Mouse (Mus musculus) layer of hippocampus, postnatal 14 days (tissue): ENCODE data around the gene Faf2. TPM values are rescaled to one million over a fixed set of nuclear protein-coding genes. Genes with fewer than 3 reads are reported as not detected.
"Not testable (repeated sequence)": the region's sequence is repeated elsewhere in the genome, so short reads cannot be mapped to it uniquely, and the experiment has no call there.

Experiments used
- DNase-seq, 2 experiments: peaks; one replicate each; pipeline ENCODE4 v3.0.0; 2021 to 2022; ENCODE audit warnings: low spot score in 2 of 2, mixed read lengths in 1 of 2
- total RNA-seq, 2 experiments: library from RNA; stranded (reverse); gene quantifications; 2 replicates each; pipeline ENCODE4 v1.2.3; 2021

The Faf2 gene
- total RNA-seq, 2 experiments from 2014 or later: 54.6 to 59.7 TPM

DNA sequence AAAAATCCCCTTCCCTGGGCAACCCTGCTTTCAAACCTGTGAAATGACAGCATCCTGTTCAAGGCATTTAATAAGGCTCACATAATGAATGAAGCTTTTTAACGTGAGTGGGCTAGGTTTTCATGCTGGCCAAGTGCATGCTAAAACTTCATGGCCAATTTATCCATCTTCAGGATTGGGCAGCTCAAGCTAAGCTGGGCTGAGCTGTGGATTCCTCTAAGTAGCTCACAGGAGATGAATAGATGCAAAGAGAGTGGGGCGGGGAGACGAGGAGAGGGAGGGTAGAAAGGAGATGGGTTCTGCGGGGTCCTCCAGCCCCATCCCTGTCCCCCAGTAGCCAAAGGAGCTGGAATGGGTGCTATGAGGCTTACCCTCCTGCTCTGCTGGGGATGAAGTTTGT lies 17.4 kb upstream of the Faf2 start:
- DNase-seq: no peak

DNA sequence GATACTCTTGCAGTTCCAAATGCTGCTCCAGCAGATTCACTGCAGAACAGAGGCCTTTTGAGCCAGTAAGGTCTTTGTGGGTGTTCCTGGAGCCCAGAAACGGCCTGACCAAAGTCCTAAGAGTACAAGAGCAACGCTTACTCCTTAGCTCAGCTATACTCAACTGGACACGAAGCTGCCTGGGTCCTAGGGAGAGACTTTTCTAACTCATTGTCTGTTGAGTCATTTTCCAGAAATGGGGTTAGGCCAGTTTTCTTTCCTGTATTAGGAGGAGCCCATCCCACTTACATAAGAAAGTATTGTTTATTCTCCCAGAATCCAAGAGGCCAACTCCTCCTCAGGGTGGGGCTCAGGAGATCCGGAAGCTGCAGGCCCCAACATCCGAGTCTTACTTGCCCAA lies 16.2 kb upstream of the Faf2 start:
- DNase-seq: no peak

DNA sequence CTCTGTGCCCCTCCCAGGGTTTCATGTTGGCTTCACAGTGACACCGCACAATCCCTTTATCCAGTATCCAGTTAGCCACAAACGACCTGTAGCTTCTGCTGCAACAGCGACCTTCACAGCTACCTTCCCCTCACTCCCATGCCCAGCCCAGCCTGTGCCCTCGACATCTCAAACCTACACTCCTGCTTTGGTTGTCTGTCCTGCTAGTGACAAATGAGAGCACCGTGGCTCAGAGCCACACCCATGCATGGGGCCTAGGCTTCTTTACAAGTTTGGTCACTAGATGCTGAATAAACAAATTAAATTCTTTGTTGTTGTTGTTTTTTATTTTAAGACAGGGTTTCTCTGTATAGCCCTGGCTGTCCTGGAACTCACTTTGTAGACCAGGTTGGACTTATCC lies 14.4 kb upstream of the Faf2 start:
- no peak for DNase-seq

DNA sequence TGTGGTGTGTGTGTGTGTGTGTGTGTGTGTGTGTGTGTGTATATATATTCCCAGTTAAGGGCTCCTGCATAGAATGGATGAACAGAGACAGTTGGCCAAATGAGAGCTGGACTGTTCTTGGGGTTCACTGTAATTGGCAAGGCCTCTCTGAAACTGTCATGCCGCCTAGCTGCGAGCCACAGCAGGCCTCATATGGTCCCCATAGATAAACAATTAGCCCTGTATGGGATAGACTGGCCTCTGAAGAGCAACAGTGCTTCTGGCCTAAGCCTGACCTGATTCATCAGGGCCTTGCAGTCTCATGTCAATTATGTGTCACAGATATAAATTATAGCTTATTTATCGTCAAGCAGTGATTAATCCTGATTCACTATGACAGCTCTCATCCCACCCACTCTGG lies 13.6 kb upstream of the Faf2 start:
- DNase-seq: no peak

DNA sequence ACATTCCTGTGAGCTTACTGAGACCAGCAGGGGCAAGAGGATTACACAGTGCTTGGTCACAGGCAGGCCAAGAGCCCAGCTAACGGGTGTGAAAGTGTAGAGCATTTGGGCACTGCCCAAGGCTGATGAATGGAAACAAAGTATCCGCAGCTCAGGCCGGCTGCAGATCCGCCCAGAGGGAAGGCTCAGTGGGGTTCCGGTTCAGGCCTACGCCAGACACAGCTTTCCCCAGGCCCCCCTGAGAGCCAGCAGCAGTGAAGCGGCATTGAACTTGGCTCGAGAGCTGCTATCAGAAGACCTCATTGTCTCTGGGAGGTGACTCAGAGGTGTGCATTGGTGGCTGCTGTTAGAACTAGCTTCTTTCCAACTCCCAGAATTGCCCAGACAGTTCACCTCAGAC lies 12.9 kb upstream of the Faf2 start:
- peak in 1 of 2 experiments; percentile 46 for DNase-seq

DNA sequence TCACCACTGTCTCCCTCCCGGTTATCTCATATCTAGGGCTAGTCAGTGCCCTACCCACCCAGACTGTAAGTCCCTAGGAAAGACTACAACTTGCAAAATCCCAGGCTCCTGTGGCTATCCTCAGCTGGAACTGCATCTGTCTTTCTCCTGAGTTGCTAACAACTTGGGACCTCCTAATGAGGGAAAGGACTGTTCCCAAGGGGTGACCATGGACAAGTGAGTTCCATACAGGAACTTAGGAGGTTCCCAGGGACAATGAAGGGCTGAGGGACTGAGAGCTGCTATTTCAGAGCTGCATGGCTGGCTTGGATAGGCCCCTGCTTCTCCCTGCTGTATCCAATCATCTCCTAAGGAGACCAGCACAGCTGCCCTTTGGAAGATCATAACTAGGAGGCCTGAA lies 12.3 kb upstream of the Faf2 start:
- DNase-seq: no peak

DNA sequence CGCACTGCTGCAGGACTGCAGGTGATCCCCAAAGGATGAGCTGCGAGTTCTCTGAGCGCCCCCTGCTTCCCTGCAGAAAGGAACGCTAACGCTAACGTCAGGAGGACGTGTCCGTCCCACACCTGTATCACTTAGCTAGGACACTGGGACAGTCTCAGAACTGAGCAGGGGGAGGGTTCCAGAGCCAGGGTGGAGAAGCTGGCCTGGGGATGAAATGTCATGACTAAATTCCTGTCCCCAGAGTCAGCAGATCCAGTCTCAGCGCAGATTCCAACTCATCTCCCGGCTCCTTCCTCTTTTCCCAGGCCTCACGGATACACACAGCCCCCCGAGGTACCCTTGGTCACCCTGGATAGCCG lies 11.0 kb upstream of the Faf2 start:
- no peak for DNase-seq

DNA sequence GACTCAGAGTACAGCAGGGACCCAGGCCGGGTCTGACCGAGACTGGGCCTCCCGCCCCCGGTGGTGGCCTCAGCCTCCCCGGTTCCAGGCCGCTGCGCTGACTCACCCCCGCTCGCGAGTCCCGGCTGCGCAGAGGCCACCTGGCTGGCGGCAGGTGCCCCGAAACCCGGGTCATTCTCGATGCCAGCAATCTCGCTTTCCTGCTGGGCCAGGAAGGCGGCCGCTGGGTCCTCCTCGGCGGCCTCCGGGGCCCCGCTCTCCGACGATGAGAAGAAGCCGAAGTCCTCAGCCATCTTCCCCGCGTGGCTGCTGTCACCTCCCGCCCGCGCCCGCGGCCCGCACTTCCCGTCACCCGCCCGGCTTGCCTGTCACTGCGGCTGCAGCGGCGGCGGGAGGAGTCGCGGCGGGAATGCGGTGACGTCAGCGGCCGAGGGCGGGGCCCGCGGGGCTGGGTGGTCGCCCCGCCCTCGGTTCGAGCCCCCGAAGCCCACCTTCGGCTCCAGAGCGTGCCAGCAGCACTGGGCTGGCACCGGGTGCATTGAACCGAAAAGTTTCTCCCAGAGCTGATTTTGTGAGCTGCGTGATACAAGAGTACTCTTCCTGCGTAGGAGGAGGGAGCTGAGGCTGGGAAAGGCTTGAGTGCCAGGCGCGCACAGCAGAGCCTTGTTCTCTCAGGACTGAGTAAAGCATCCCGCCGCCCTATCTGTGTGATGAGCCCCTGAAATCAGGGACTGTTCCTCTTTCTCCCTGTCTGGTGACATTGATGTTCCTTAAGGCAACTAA lies 10.4 kb upstream of the Faf2 start, which contains the start of gene Cltb:
Gene Cltb, minus strand, starts transcription at position 373 of the 783 bp plus-strand sequence.
- peak; percentile 89 to 90 for DNase-seq

DNA sequence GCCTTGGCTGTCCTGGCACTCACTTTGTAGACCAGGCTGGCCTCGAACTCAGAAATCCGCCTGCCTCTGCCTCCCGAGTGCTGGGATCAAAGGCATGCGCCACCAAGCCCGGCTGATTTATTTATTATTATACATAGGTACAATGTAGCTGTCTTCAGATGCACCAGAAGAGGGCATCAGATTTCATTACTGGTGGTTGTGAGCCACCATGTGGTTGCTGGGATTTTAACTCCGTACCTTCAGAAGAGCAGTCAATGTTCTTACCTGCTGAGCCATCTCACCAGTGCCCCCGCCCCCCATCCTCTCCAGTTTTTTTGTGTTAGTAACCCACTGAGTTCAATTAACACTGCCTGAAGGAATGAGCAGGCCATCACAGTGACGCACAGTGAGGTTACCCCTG lies 8.4 kb upstream of the Faf2 start:
- DNase-seq: not testable (repeated sequence)

DNA sequence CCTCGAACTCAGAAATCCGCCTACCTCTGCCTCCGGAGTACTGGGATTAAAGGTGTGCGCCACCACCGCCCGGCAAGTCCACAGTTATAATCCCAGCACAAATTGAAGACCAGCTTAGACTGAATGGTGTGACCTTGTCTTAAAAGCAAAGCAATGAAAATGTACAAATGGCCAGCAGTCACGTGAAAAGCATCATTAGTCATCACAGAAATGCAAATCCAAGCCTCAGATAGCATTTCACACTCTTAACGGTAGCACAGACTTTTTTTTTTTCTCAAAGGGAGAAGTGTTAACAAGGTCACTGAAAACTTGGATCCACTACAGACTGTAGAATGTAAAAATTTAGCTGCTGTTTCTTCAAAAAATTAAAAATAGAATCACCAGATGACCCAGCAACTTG lies 5.3 kb upstream of the Faf2 start:
- DNase-seq: no peak

DNA sequence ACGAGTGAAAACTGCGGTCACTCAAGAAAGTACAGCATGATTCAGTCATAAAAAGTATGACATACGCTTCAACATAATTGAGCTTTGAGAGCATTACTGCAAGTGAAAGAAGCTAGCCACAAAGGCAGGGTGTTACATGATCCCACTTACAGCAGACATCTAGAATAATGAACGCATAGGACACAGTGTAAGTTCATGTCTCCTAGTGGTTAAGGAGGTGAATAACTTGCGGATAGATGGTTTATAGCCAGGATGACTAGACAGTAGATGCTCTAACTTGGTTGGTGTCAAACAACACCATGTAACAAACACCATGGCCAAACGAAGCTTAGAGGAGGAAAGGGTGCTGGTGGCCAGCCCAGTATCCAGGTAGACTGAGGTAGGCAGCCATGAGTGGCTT lies 4.6 kb upstream of the Faf2 start:
- no peak for DNase-seq

DNA sequence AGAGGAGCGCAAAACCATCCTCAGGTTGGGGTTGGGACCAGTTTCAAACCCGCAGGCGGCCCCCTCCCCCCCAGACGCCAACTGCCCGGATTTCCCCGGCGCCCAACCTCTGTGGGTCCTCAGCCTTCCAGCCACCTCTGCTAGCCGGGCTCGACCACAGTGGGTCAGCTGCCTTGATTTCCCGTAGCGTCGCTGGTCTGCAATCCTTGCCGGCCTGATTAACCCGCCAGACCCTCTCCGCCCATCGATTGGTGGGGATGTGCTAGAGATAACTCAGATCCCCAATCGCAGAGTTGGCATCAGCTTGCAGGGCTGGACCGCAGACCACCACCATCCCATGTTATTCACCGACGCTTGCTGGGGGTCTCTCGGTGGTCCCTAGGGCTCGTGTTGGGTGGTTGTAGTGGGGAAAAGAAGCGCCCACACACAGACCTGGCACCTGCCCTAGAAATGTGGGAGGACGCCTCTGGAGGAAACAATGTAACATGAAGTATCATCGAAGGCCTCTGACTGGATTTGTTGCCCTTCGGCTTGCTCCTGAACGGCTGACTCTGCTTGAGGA lies 457 bp downstream of the Faf2 start:
- DNase-seq: no peak

DNA sequence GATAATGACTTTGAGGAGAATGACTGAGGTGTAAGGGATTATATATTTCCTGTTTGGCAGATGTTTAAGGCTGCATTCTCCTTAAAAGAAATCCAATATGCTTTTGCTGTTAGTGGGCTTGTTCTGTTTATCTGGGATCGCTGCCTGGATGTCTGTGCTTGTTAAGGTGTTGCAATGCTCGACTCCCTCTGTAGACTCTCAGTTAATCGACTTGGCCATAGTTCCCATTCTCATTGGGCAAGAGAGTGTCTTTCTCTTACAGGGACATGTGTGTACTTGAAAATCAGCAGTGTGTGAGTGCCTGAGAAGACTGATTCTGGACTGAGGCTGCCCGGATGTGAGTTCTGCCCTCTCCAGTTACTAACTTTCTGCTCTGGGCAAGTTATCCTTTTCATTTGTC lies 7.5 kb downstream of the Faf2 start:
- no peak for DNase-seq

DNA sequence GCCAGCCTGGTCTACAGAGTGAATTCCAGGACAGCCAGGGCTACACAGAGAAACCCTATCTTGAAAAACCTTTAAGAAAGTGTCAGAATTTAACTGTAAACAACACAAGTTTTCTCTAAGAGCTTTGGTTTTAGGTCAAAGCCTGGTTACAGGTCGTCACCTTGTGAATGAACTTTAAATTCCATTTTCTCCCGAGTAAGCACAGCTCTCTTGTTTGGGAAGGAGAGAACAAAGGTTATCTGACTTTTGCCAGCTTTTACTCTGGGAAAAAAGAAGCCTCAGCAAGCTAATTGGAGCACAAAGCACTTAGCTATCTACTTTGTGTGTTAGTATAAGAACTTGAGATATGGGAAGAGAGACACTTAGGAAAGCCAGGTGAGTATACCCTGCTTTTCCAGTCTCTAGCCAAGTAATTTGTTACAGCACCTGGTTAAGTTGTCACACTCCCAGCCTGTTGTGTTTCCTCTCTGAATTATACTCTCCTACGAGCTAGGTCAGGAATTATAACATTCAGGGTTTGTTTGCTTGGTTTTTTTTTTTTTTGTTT lies 11.2 kb downstream of the Faf2 start:
- no peak for DNase-seq

DNA sequence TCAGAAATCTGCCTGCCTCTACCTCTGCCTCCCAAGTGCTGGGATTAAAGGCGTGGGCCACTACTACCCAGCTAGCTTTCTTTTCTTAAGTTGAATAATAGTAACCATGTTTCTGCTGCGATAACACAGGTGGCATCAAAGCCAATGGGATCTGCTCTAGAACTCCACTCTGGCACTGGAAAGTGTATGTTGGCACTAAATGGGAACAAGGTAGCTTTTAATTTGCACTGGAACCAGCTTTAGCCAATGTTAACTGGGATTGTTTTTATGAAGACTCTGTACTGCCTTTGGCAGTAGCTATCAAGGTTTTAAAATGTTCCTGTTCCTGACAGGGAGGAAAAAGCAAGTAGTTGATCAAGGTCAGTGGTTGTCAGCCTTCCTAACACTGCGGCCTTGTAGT lies 13.4 kb downstream of the Faf2 start:
- no peak for DNase-seq

DNA sequence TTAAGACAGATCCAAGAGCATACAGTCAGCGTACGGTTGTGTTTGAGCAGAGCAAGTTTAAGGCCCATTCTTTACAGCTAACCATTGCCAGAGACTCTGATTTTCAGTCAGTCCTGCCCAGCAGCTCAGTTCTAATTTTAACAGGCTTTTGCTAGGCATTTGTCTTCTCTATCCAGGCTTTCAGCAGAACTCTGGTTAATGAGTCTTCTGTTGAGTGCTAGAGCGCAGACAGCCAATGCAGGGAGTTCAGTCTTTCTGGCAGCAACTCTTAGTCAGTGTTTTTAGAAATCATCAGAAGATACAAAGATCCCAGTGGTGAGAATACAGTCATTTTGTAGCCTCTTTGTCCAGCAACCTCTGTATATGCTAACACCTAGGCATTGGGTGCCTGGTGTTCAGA lies 28.9 kb downstream of the Faf2 start:
- no peak for DNase-seq

DNA sequence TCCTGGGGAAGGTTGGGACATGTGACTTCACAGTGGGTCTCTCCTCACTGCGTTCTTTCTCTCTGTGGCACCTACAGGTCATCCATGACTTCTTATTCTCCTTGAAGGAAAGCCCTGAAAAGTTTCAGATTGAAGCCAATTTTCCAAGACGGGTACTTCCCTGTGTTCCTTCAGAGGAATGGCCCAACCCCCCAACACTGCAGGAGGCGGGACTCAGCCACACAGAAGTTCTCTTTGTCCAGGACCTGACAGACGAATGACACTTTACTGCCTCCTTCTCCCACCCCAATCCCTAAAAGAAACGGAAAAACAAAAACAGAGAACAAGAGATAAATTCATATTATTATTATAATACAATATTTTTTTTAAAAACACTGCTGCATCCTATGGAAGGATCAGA lies 39.3 kb downstream of the Faf2 start:
- no peak for DNase-seq

DNA sequence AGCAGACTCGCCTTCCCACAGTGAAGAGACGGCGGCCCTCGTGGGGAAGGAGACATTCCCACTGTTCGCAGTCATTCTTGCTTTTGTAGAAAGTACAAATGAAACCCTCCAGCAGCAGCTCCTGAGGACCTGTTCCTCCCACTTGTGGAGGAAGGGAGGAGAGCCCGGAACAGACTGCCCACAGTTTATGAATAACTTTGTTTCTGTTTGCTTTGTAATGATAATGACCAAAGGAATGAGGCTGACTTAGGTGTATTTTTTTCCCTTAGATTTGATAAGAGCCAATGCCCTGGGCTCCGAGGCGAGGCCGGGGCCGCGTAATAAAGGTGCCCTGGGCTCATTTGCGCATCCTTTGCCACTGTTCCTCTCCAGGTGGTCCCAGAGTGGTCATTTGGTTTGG lies 39.8 kb downstream of the Faf2 start:
- no peak for DNase-seq

DNA sequence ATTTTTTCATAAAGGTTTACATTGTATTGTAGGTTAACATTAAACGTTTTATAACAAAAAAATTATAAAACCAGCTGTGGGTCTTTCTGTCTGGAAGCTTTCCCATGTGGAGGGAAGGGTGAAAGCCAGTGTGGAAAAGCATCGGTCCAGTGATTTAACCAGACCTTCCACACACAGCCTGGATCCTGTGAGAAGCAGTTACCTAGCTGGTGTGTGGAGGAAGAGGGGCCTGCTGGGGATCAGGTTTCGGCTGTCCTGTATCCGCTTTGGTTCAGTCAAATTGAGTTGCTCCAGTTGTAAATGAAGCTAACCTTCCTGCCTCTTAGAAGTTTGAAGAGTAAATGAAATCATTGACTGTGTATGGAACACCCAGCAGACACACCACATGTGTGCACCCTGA lies 42.4 kb downstream of the Faf2 start:
- DNase-seq: no peak

DNA sequence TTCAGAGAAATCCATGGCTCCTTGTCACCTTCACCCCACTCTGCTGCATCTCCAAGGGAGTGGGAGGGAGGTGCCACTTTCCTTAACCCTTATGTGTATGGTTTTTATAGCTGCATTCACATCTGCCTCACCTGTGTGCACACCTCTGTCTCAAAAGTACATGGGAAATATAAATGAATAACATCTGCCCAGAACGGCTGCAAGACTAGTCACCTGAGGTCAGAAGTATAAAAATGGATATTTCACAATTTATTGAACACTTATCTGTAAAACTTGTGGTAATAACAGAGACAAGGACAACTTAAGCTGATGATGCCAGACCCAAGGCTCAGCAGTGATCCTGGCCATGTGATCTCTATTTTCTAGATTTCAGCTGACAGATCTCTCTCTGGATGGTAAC lies 42.9 kb downstream of the Faf2 start:
- no peak for DNase-seq

DNA sequence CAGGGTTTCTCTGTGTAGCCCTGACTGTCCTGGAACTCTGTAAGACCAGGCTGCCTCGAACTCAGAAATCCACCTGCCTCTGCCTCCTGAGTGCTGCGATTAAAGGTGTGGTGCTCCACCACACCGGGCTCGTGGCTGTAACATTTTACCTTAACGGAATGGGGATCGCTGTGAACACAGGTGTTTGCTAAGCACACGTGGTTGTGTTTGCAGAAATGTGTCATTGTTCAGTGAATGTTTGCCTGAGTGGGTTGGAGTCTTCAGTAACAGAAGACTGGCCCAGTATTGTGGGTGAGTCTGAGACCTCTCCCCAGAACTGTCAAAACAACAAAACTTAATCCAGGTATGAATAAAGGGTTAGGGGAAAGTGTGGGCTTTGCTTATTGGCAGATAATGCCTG lies 43.5 kb downstream of the Faf2 start:
- no peak for DNase-seq

DNA sequence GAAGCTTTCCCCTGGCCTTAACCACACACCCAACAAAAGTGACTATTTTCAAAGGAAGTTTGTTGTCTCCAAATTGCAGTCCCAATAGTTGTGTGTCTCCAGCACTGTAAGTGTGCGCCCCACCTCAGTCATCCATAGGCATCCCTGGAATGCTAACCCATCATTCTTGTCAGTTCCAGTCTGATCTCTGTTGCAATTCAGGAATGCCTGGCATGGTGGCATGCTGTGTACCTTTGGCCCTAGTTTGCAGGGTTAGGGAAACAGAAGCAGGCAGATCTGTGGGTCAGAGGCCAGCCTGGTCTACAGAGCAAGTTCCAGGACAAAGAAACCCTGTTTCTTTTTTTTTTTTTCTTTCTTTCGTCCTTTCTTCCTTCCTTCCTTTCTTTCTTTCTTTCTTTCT lies 48.9 kb downstream of the Faf2 start:
- DNase-seq: no peak
